Mouse (Mus musculus) olfactory bulb, adult 2 months (tissue): ENCODE measurements around the gene Lypd4. TPM values are rescaled to one million over a fixed set of nuclear protein-coding genes. Genes with fewer than 3 reads are reported as not detected.
"Not testable (repeated sequence)": the region's sequence is repeated elsewhere in the genome, so short reads cannot be mapped to it uniquely, and the experiment has no call there.

Source experiments
- H3K27ac ChIP-seq: fragments of 200-500 bp; 2 replicates; pipeline ENCODE4 v1.5.1; 2012; ENCODE audit warnings: low read depth, low read length; ENCODE audit not compliant: insufficient read depth
- H3K4me1 ChIP-seq: fragments of 200-500 bp; 2 replicates; pipeline ENCODE4 v1.6.1; 2012; ENCODE audit warnings: low read length; ENCODE audit not compliant: control insufficient read depth, insufficient read depth
- H3K4me3 ChIP-seq: fragments of 200-500 bp; 2 replicates; pipeline ENCODE4 v1.5.1; 2012; ENCODE audit warnings: mild to moderate bottlenecking, low read depth, low read length, moderate library complexity; ENCODE audit not compliant: insufficient read depth
- CTCF ChIP-seq: fragments of 200-500 bp; IDR thresholded peaks from 2 replicates; pipeline ENCODE4 v1.5.1; 2012; ENCODE audit warnings: low read depth, mild to moderate bottlenecking, low read length, moderate library complexity; ENCODE audit not compliant: insufficient read depth
- POLR2A ChIP-seq: fragments of 200-500 bp; IDR thresholded peaks from 2 replicates; pipeline ENCODE4 v1.6.1; 2012; ENCODE audit warnings: mild to moderate bottlenecking, low read depth, low read length, moderate library complexity; ENCODE audit not compliant: insufficient read depth
- WGBS: fragments of 180-500 bp; shearing (Covaris S2); methylation state at CpG from one replicate; pipeline ENCODE4 v1.1.7; 2018; 5-methylcytosine and 5-hydroxymethylcytosine counted together
- polyA plus RNA-seq: library from polyadenylated mRNA; stranded (reverse); fragments of >200 nt; gene quantifications from 2 replicates; pipeline ENCODE4 v1.2.4, GENCODE M21; 2012; ENCODE audit warnings: low replicate concordance; ENCODE audit not compliant: missing spikeins, insufficient read depth, insufficient read length

Lypd4 gene
- polyA plus RNA-seq, 1 experiment, result not detected

DNA sequence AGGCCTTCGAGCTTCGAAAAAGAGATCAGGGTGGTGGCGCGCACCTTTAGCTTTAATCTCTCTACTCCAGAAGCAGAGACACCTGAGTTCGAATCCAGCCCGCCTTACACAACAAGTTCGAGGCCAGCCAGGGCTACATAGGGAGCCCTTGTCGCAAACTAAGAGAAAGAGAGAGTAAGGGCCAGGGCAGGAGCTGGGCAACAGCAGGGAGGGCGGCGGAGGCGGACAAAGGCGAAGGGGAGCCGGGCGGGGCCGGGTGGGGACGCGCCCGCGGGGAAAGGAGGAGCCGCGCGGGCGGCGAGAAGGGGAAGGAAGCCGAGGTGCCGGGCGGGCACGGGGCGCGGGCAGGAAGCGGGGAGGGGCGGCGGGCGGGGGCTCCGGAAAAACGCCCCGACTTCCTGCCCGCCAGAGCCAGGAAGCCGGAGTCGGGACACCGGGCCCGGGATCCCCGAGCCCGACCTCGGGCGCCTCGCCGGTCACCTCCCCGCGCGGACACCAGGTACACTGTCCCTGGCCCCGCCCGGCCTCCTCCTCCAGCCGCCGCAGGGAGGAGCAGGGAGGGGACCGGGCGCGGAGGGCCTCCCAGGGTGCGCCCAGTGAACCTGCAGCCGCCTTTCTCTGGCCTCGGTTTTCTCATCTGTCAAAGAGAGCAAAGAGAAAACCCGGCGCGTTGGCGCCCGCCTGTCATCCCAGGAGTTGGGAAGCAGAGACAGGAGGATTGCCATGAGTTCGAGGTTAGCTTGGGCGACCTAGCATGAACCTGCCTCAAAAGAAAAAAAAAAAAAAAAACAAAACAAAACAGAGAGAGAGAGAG, 33.1 kb upstream of the Lypd4 start, which contains the start of gene Arhgef1:
Arhgef1 (plus strand) TSS at position 283 of the 814 bp plus-strand sequence.
- 8% methylated on average over 64 of the region's 68 CpGs for WGBS
- H3K4me1 ChIP-seq, result peaks cover 24% of the 10 kb centered on the region
- H3K27ac ChIP-seq, result peak within 1 kb of the TSS; percentile 12; the same call in 1 of the 2 replicates
- peak within 1 kb of the TSS; percentile 71 for H3K4me3 ChIP-seq
- TF ChIP-seq CTCF (no peak), POLR2A (no peak)

DNA sequence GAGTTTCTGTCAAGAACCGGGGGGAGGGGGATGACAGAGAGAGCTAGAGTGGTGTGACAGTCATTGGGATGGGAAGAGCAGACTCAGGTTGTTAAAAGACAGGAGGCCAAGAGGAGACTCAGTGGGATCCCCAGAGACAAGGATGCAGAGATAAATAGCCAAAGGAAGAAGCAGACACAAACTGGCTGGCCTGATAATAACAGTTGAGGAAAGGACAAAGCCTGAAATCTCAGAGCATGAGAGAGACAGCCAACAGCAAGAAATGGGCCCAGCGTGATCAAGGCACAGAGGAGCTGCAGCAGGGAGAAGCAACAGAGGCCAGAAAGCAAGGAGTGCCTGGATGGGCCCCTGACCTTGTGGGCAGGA, 32.5 kb upstream of the Lypd4 start:
- 65% methylated on average over 2 of the region's 2 CpGs for WGBS
- H3K27ac ChIP-seq, result peak overlapping the region; percentile 12; the same call in 1 of the 2 replicates
- peaks cover 18% of the 10 kb centered on the region for H3K4me1 ChIP-seq
- TF ChIP-seq POLR2A, result no peak
- no peak for TF ChIP-seq CTCF
- H3K4me3 ChIP-seq, result peak overlapping the region; percentile 71; the same call in 1 of the 2 replicates

DNA sequence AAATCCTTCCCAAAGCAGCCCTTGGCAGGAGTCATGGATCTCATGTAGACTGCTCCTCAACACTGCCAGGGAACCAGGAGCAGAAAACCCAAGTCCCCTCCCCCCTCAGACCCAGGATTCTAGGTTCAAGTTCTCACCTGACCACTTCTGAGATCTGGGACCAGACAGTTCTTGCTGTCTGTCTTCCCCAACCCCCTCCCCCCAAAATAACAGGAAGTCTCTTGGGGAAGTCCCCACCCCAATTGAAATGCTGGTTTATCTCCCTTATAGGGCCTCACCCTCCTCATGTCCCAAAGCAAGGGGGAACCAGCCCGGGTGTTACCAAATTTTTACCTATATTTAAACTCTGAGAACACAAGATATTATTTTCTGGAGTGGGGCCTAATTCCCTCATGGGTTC, 32.1 kb upstream of the Lypd4 start:
- peaks cover 14% of the 10 kb centered on the region for H3K4me1 ChIP-seq
- H3K4me3 ChIP-seq, result no peak overlapping the region
- TF ChIP-seq POLR2A (no peak), CTCF (no peak)
- WGBS, result 51% methylated on average over 1 of the region's 1 CpGs
- H3K27ac ChIP-seq, result peak overlapping the region; percentile 12; the same call in 1 of the 2 replicates

DNA sequence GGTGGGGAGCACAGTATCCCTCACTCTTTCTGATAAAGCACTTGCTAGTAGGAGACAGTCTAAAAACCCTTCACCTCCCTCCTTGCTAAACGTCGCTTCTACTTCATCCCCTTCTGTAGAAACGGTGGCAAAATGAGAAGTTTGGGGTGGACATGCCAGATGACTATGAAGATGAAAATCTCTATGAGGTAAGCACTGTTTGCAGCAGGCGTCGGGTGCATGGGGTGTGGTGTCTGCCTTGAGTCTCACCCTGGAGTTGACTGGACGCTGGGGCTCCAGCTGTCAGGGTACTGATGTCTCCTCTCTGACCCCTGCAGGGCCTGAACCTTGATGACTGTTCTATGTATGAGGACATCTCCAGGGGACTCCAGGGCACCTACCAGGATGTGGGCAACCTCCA, 31.4 kb upstream of the Lypd4 start:
- Histone ChIP-seq H3K4me1 (peaks cover 10% of the 10 kb centered on the region), H3K4me3 (no peak overlapping the region), H3K27ac (no peak overlapping the region)
- TF ChIP-seq CTCF, result no peak
- no peak for TF ChIP-seq POLR2A
- WGBS, result 83% methylated on average over 6 of the region's 6 CpGs

DNA sequence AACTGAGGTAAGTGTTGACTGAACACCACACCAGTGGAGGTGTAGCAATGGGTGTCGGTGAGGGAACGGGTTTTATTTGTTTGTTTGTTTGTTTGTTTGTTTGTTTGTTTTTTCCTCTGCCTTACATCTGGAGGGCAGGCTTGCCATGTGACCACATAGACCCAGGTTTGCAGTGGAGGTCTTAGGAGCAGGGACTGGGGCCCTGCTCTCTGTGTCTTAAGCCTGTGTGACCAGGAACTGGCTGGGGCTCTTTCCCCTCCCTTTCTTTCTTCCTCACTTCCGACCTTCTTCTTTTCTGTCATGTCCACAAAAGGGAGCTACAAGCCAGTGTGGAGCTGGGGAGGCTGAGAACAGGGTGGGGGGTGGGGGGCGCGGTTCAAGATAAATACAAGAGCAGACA, 28.2 kb upstream of the Lypd4 start:
- H3K4me1 ChIP-seq, result peaks cover 2% of the 10 kb centered on the region; the same call in 1 of the 2 replicates
- H3K4me3 ChIP-seq, result no peak overlapping the region
- H3K27ac ChIP-seq, result no peak overlapping the region
- TF ChIP-seq POLR2A (no peak), CTCF (no peak)
- 77% methylated on average over 5 of the region's 5 CpGs for WGBS

DNA sequence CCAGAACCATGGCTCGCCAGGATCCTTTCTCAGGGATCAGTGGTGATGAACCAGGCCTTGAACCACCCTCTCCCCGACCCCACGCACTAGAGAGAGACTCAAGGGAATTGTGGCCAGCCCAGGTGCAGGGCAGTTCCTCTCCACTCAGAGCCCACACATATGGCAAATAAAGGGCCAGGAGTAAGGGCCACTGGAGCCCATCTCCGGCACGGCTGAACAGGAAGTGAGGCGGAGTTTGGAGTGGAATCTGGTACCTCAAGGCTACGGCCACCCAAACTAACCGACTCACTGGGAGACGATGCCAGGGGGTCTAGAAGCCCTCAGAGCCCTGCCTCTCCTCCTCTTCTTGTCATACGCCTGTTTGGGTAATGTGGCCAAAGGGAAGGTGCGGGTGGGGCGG, 27.5 kb upstream of the Lypd4 start, which contains the start of gene Cd79a:
Cd79a (plus strand) TSS at position 158 of the 400 bp plus-strand sequence.
- H3K4me1 ChIP-seq, result no peaks in the 10 kb centered on the region
- TF ChIP-seq CTCF (no peak), POLR2A (no peak)
- no peak within 1 kb of the TSS for H3K27ac ChIP-seq
- WGBS, result 88% methylated on average over 12 of the region's 12 CpGs
- H3K4me3 ChIP-seq, result no peak within 1 kb of the TSS

DNA sequence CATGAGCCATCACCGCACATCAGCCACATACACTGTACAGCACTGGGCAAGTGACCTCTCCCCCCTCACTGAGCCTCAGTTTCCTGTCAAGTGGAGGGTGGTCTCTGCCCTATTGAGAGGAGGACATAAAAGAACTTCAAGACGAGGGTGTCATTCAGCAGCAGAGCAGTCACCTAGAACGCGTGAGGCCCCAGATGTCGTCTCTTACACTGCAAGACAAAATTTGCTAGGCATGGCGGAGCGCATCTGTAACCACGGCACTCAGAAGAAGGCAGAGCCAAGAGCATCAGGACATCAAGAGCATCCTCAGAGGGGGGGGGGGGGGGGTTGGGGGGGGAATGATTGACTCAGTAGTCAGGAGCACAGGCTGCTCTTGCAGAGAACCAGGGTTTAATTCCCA, 26.5 kb upstream of the Lypd4 start:
- 84% methylated on average over 8 of the region's 8 CpGs for WGBS
- H3K4me1 ChIP-seq, result no peaks in the 10 kb centered on the region
- TF ChIP-seq POLR2A (no peak), CTCF (no peak)
- no peak overlapping the region for H3K4me3 ChIP-seq
- no peak overlapping the region for H3K27ac ChIP-seq

DNA sequence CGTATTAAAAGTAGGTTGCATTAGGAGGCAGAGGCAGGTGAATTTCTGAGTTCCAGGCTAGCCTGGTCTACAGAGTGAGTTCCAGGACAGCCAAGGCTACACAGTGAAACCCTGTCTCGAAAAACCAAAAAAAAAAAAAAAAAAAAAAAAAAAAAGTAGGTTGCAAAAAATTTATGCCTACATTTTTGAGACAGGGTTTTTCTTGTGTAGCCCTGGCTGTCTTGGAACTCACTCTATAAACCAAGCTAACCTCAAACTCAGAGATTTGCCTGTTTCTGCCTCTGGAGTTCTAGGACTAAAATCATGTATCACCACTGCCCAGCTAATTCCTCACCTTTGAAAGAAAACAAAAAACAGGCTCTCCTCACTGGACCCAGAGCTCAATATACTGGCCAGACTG, 26.0 kb upstream of the Lypd4 start:
- not testable (repeated sequence) for H3K4me3 ChIP-seq, H3K27ac ChIP-seq
- WGBS, result 83% methylated on average over 2 of the region's 2 CpGs

DNA sequence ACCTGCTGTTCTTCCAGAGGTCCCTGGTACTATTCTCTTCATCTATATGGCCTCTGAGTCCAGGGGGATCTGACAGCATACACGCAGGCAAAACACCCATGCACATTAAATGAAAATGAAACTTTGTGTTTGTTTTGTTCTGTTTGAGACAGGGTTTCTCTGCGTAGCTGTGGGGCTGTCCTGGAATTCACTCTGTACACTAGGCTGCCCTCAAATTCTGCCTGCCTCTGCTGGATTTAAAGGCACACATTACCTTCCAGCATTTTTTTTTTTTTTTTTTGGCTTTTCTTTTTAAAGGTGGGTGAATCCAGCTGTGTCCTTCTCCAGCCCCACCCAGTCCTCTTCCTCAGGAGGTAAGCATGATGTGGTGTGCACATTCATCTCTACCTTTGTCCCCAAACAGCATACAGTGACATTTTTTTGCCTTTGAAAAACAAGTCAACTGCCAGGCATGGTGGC, 22.4 kb upstream of the Lypd4 start:
- Histone ChIP-seq H3K4me1 (no peaks in the 10 kb centered on the region), H3K27ac (no peak overlapping the region), H3K4me3 (no peak overlapping the region)
- WGBS, result 74% methylated on average over 2 of the region's 2 CpGs
- TF ChIP-seq POLR2A, result no peak
- no peak for TF ChIP-seq CTCF

More for the DNA sequence above, 26.0 kb upstream of the Lypd4 start:
- H3K4me1 ChIP-seq, result not testable (repeated sequence)
